9 mouse cellular contexts compared by ENCODE assay signal in the genomic region with DNA sequence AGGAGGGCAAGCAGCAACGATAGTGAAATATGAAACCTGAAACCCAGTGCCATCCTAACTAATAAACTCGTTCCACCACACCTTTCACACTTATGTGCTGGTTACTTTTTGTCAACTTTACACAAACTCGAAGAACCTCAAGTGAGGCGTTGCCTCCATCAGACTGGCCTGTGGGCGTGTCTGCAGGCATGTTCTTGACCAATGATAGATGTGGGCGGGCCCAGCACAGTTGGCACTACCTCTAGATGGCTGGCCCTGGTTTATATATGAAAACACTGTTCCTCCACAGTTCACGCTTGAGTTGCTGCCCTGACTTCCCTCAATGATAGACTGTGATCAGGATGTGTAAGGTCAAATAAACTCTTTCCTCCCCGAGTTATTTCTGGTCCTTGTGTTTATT. TPM values are rescaled to one million over a fixed set of nuclear protein-coding genes. Genes with fewer than 3 reads are reported as not detected.
DNase-seq lines count a peak whose midpoint lies in the region; ATAC-seq and TF ChIP-seq lines count a peak whose summit lies in the region.
"Had no signal": no experiment of that assay in that cellular context is flagged by ENCODE, and none has a peak within 500 bp of the region (broad histone marks: within the 10 kb centered on the region; RNA-seq: fewer than 3 reads in every experiment).

No protein-coding gene starts in this region.

- 80% methylated on average over 8 of the region's 8 CpGs for WGBS in neural tube, embryonic 12.5 days
- WGBS in hindbrain, embryonic 16.5 days, result 61% methylated on average over 8 of the region's 8 CpGs
- WGBS in lung, embryonic 14.5 days, result 53% methylated on average over 8 of the region's 8 CpGs

- no peak for ATAC-seq in neural tube, embryonic 12.5 days (ENCODE audit: low FRiP score, low read depth)
- no peak for ATAC-seq in hindbrain, embryonic 16.5 days
- no peak for ATAC-seq in lung, embryonic 14.5 days (ENCODE audit: insufficient read depth)
- ATAC-seq: inflammation-experienced regulatory T-cells, adult 6 months had no signal

- TF ChIP-seq CTCF in lung, embryonic 14.5 days (IDR thresholded peaks at IDR 0.05; ENCODE audit: low read depth), result no peak

- H3K9me3 ChIP-seq in neural tube, embryonic 12.5 days, result no peaks in the 10 kb centered on the region
- no peaks in the 10 kb centered on the region for H3K9me3 ChIP-seq in hindbrain, embryonic 16.5 days (ENCODE audit: control insufficient read depth, low read length)
- no peaks in the 10 kb centered on the region for H3K9me3 ChIP-seq in lung, embryonic 14.5 days (ENCODE audit: low read depth, low read length)

- DNase-seq in neural tube, embryonic 10.5 days (ENCODE audit: extremely low spot score, low spot score), result no peak
- peak; percentile 33 for DNase-seq in lung, embryonic 14.5 days
- no peak for DNase-seq in thymus, postnatal 25 days
- no peak for DNase-seq in spleen, postnatal 4 days (ENCODE audit: low spot score in 2 of 2)
- no peak for DNase-seq in right cerebral cortex, adult 2 months (ENCODE audit: low spot score in 2 of 2)

- H3K4me1 ChIP-seq in neural tube, embryonic 12.5 days, result peaks cover 23% of the 10 kb centered on the region
- peaks cover 13% of the 10 kb centered on the region for H3K4me1 ChIP-seq in hindbrain, embryonic 16.5 days (ENCODE audit: control insufficient read depth, insufficient read depth, low read depth, low read length)
- H3K4me1 ChIP-seq in lung, embryonic 14.5 days (ENCODE audit: insufficient read depth), result no peaks in the 10 kb centered on the region

- H3K4me2 ChIP-seq in neural tube, embryonic 12.5 days (replicated peaks), result peak overlapping the region; percentile 53
- H3K4me2 ChIP-seq in hindbrain, embryonic 16.5 days (ENCODE audit: low read length), result peak overlapping the region; percentile 32; the same call in 1 of the 2 replicates
- no peak overlapping the region for H3K4me2 ChIP-seq in lung, embryonic 14.5 days

- H3K4me3 ChIP-seq in neural tube, embryonic 12.5 days, result no peak overlapping the region
- no peak overlapping the region for H3K4me3 ChIP-seq in hindbrain, embryonic 16.5 days (ENCODE audit: low read length)
- no peak overlapping the region for H3K4me3 ChIP-seq in lung, embryonic 14.5 days (ENCODE audit: low read depth, low read length)
- H3K4me3 ChIP-seq: megakaryocyte, embryonic 14.5 days had no signal

- H3K36me3 ChIP-seq in neural tube, embryonic 12.5 days, result no peaks in the 10 kb centered on the region
- no peaks in the 10 kb centered on the region for H3K36me3 ChIP-seq in hindbrain, embryonic 16.5 days (ENCODE audit: control insufficient read depth, insufficient read depth, low read length)
- H3K36me3 ChIP-seq in lung, embryonic 14.5 days (ENCODE audit: insufficient read depth), result no peaks in the 10 kb centered on the region

- H3K27me3 ChIP-seq in neural tube, embryonic 12.5 days (replicated peaks), result no peaks in the 10 kb centered on the region
- H3K27me3 ChIP-seq in hindbrain, embryonic 16.5 days (replicated peaks; ENCODE audit: control insufficient read depth, insufficient read depth, low read length), result no peaks in the 10 kb centered on the region
- H3K27me3 ChIP-seq in lung, embryonic 14.5 days (ENCODE audit: insufficient read depth, low read length), result peaks cover 4% of the 10 kb centered on the region; the same call in 1 of the 2 replicates

- no peak overlapping the region for H3K27ac ChIP-seq in neural tube, embryonic 12.5 days
- no peak overlapping the region for H3K27ac ChIP-seq in hindbrain, embryonic 16.5 days (ENCODE audit: low read depth, low read length)
- H3K27ac ChIP-seq in lung, embryonic 14.5 days (ENCODE audit: low read depth), result no peak overlapping the region

- H3K9ac ChIP-seq in neural tube, embryonic 12.5 days, result no peak overlapping the region
- H3K9ac ChIP-seq in hindbrain, embryonic 16.5 days (ENCODE audit: low read depth, low read length), result no peak overlapping the region
- no peak overlapping the region for H3K9ac ChIP-seq in lung, embryonic 14.5 days

RNA-seq across cellular contexts. Expression of gene Kif21a, which starts 3.2 kb away (rescaled TPM):
- 37.0 and 37.4 TPM in 2 replicates for polyA plus RNA-seq in neural tube, embryonic 12.5 days (2016; fragmentation: Nextera tagmentation; extraction: Ambion mirVana)
- polyA plus RNA-seq in hindbrain, embryonic 16.5 days (2015; fragmentation: Nextera tagmentation; extraction: Ambion mirVana), result 37.9 and 40.4 TPM in 2 replicates
- polyA plus RNA-seq in lung, embryonic 14.5 days (2014; fragmentation: Nextera tagmentation; extraction: Ambion mirVana), result 6.7 and 7.5 TPM in 2 replicates
- polyA plus RNA-seq: inflammation-experienced regulatory T-cells, adult 6 months had no signal
